Mouse (Mus musculus) hindbrain, embryonic 15.5 days (tissue): ENCODE data around the gene Polr2f. TPM values are rescaled to one million over a fixed set of nuclear protein-coding genes. Genes with fewer than 3 reads are reported as not detected.
A peak's percentile ranks its signal among the peaks of the same experiment; 100 is the strongest.

ENCODE experiments used
- ATAC-seq: fragments of 200-750 bp; cut with Nextera tagmentation; 2 replicates; pipeline ENCODE4 v1.8.0; 2017; ENCODE audit warnings: low read depth, moderate number of reproducible peaks, moderate TSS enrichment; ENCODE audit not compliant: low FRiP score
- H3K27ac ChIP-seq: fragments of 300-500 bp; sonication (generic); replicated peaks from 2 replicates; pipeline ENCODE4 v1.5.1; 2015; ENCODE audit warnings: mild to moderate bottlenecking, inconsistent platforms
- H3K27me3 ChIP-seq: fragments of 300-500 bp; sonication (generic); 2 replicates; pipeline ENCODE4 v1.6.1; 2015; ENCODE audit warnings: control low read depth, inconsistent platforms
- H3K36me3 ChIP-seq: fragments of 300-500 bp; sonication (generic); 2 replicates; pipeline ENCODE4 v1.6.1; 2015; ENCODE audit warnings: control low read depth, inconsistent platforms
- H3K4me1 ChIP-seq: fragments of 300-500 bp; sonication (generic); replicated peaks from 2 replicates; pipeline ENCODE4 v1.6.1; 2015; ENCODE audit warnings: control low read depth, inconsistent platforms
- H3K4me2 ChIP-seq: fragments of 300-500 bp; sonication (generic); 2 replicates; pipeline ENCODE4 v1.6.1; 2015; ENCODE audit warnings: moderate library complexity, mild to moderate bottlenecking, inconsistent platforms
- H3K4me3 ChIP-seq: fragments of 300-500 bp; sonication (generic); 2 replicates; pipeline ENCODE4 v1.5.1; 2015; ENCODE audit warnings: mild to moderate bottlenecking, inconsistent platforms
- H3K9ac ChIP-seq: fragments of 300-500 bp; sonication (generic); 2 replicates; pipeline ENCODE4 v1.6.1; 2015; ENCODE audit warnings: inconsistent platforms
- H3K9me3 ChIP-seq: fragments of 300-500 bp; sonication (generic); 2 replicates; pipeline ENCODE4 v1.6.1; 2016; ENCODE audit warnings: control low read depth, inconsistent platforms
- WGBS: fragments of 180-500 bp; shearing (Covaris S2); methylation state at CpG from one replicate; pipeline ENCODE4 v1.1.7; 2015; 5-methylcytosine and 5-hydroxymethylcytosine counted together
- polyA plus RNA-seq: library from polyadenylated mRNA; unstranded; fragments of >200 nt; fragmentation: Nextera tagmentation; extraction: Ambion mirVana; gene quantifications from 2 replicates; pipeline ENCODE4 v1.2.1, GENCODE M21; 2015

Gene Polr2f
- polyA plus RNA-seq, 1 experiment from 2014 or later, result 258 TPM

DNA sequence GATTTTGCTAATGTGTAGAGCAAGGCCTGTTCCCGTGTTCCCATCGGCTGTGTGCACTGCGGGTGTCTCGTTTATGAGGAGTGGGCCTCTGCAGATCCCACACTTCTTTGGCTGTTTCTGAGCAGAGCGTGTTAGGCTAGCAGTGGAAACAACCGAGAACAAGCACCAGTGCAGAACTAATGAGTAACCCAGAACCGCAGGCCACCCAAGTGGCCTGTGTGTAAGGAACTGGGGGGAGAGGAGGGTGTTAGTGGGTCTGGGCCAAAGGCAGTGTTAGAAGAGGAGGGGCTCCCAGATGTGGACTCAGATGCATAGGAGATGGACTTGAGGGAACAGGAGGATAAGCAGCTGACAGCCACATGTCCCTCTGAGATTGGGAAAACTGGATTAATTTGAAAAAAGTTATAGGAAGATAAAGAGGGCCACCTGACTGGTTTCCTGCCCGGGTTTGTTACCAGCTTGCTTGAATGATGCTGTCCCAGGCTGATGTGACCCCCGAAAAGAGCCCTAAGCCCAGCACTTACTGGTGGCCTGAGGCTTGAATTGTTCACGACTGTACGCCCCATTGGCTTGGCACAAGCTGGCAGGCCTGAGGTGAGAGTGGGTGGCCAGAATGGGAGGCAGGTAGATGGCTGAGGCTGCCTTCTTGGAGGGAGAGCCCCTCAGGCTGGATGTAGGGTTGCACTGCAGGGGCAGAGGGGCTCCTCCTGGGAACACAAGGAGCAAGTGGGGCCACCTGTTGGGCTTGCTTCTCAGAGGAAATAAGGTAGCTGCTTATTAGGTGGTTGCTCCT is 4.8 kb upstream of the Polr2f start:
- Histone ChIP-seq H3K4me1 (peaks cover 7% of the 10 kb centered on the region), H3K4me2 (no peak overlapping the region)

DNA sequence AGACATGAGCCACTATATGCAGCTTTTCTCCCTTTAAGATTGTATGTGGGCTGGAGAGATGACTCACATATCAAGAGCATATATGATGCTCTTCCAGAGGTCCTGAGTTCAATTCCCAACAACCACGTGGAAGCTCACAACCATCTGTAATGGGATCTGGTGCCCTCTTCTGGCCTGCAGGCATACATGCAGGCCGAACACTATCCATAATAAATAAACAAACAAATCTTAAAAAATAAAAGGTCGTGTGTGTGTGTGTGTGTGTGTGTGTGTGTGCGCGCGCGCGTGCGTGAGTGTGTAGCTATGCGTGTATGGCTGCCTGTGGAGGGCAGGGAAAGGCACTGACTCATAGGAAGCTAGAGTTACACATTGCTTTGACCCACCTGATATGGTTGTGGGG is 1.2 kb upstream of the Polr2f start:
- Histone ChIP-seq H3K4me1 (peaks cover 20% of the 10 kb centered on the region), H3K9ac (no peak overlapping the region), H3K4me2 (no peak overlapping the region), H3K9me3 (no peaks in the 10 kb centered on the region), H3K27me3 (no peaks in the 10 kb centered on the region), H3K36me3 (peaks cover 7% of the 10 kb centered on the region), H3K27ac (no peak overlapping the region), H3K4me3 (no peak overlapping the region)
- no peak for ATAC-seq
- 65% methylated on average over 10 of the region's 10 CpGs for WGBS

More for the DNA sequence above, 4.8 kb upstream of the Polr2f start:
- no peaks in the 10 kb centered on the region for H3K9me3 ChIP-seq
- no peak overlapping the region for H3K27ac ChIP-seq
- 72% methylated on average over 11 of the region's 11 CpGs for WGBS
- no peak overlapping the region for H3K4me3 ChIP-seq
- no peaks in the 10 kb centered on the region for H3K27me3 ChIP-seq
- ATAC-seq, result no peak
- H3K9ac ChIP-seq, result no peak overlapping the region
- H3K36me3 ChIP-seq, result peaks cover 32% of the 10 kb centered on the region

DNA sequence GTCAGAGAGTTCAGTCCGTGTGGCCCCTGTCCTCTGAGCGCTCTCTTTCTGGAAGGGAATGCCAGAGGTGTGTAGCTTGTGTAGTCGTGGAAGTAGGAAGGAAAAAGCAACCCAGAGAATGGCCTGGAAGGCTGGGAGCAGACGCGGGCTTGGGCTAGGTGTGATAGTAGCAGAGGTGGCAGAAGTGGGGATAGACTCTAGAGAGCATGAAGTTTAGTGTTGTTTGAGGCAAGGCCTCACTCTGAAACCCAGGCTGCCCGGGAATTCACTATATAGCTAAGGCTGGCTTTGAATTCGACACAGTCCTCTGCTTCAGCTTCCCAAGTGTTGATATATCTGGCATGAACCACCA is 733 bp downstream of the Polr2f start:
- Histone ChIP-seq H3K9me3 (no peaks in the 10 kb centered on the region), H3K4me1 (peaks cover 20% of the 10 kb centered on the region), H3K27ac (peak overlapping the region; percentile 47; the same call in 1 of the 2 replicates), H3K4me3 (peak overlapping the region; percentile 94), H3K9ac (peak overlapping the region; percentile 90), H3K4me2 (peak overlapping the region; percentile 96), H3K27me3 (no peaks in the 10 kb centered on the region), H3K36me3 (peaks cover 22% of the 10 kb centered on the region)
- 2% methylated on average over 7 of the region's 7 CpGs for WGBS
- ATAC-seq, result no peak

DNA sequence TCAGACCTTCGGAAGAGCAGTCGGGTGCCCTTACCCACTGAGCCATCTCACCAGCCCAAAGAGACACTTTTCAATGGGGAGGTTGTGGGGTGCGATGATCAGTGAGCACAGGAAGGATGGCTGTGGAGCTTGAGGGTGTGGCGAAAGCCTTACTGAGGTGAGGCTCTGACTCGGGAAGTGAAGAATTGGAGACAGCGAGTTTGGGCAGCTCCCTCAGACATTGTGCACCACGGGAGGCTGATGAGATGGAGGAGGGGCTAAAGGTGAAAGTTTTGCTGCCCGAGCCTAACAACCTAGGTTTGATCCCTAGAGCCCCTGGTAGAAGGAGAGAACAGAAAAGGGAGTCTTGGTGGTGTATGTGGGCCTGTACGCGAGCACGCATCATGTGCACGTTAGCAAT is 2.5 kb downstream of the Polr2f start:
- H3K9me3 ChIP-seq, result no peaks in the 10 kb centered on the region
- peaks cover 37% of the 10 kb centered on the region for H3K36me3 ChIP-seq
- 86% methylated on average over 12 of the region's 12 CpGs for WGBS
- no peak overlapping the region for H3K4me2 ChIP-seq
- no peak overlapping the region for H3K27ac ChIP-seq
- no peak overlapping the region for H3K9ac ChIP-seq
- peaks cover 20% of the 10 kb centered on the region for H3K4me1 ChIP-seq
- no peak for ATAC-seq
- no peaks in the 10 kb centered on the region for H3K27me3 ChIP-seq
- H3K4me3 ChIP-seq, result no peak overlapping the region

DNA sequence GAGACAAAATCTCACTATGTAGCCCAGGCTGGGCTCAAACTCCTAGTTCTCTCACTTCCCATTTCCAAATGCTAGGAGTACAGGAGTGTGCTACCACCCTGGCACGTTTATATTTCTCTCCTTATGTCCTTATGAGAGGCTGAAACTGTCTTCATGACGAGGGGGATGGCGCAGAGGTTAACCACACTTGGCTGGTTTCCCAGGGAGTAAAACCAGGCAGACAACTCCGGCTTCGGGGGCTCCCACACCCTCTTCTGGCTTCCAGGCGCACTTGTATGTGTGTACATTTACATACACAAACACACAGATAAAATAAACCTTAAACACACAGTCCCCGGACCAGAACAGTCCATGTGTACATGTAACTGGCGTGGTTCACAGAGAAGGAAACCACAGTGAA is 3.2 kb downstream of the Polr2f start:
- no peak for ATAC-seq
- H3K4me2 ChIP-seq, result no peak overlapping the region
- H3K27me3 ChIP-seq, result no peaks in the 10 kb centered on the region
- no peak overlapping the region for H3K4me3 ChIP-seq
- peaks cover 20% of the 10 kb centered on the region for H3K4me1 ChIP-seq
- H3K9ac ChIP-seq, result no peak overlapping the region
- H3K9me3 ChIP-seq, result no peaks in the 10 kb centered on the region
- WGBS, result 86% methylated on average over 8 of the region's 8 CpGs
- peaks cover 40% of the 10 kb centered on the region for H3K36me3 ChIP-seq
- H3K27ac ChIP-seq, result no peak overlapping the region

DNA sequence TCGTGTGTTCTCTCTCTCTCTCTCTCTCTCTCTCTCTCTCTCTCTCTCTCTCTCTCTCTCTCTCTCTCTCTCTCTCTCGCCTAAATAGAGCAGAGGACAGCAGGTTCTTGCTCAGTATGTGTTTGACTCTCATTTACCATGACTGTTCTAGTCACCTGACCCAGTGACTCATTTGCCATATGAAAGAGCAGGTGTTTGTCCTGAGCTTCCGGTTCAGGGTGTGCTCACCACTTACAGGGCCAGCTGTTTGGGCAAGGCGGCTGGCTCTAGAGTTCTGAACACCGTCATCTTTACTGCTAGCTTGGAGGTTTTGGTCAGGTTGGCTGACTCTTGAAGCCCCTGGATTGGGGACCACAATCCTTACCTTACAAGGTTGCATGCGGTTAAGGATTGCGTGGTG is 4.7 kb downstream of the Polr2f start:
- Histone ChIP-seq H3K9me3 (no peaks in the 10 kb centered on the region), H3K9ac (no peak overlapping the region), H3K36me3 (peaks cover 49% of the 10 kb centered on the region), H3K4me2 (no peak overlapping the region), H3K4me1 (peaks cover 15% of the 10 kb centered on the region), H3K4me3 (no peak overlapping the region), H3K27me3 (no peaks in the 10 kb centered on the region), H3K27ac (no peak overlapping the region)
- 91% methylated on average over 7 of the region's 7 CpGs for WGBS
- no peak for ATAC-seq

DNA sequence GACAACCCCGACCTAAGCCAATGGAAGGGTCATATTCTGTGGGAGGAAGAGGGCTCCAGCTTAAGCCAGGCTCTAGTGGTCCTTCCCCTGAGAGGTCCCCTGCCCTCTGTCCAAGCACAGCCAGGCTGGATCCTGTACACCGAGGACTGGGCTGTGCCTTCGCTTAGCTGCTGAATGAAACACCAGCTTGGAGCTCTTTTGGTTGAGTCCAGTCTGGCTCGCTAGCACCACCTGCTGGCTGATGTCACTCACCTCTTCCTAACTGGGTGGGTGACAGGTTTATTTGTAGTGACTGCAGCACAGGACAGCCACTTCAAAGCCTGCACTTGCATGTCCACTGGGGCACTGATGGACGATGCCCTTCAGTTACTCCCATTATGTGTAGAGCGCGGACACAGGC is 7.7 kb downstream of the Polr2f start:
- H3K9ac ChIP-seq, result no peak overlapping the region
- H3K4me2 ChIP-seq, result no peak overlapping the region
- no peak overlapping the region for H3K4me3 ChIP-seq
- no peaks in the 10 kb centered on the region for H3K9me3 ChIP-seq
- ATAC-seq, result peak; percentile 27; the same call in 1 of the 2 replicates
- H3K36me3 ChIP-seq, result peaks cover 64% of the 10 kb centered on the region
- H3K27ac ChIP-seq, result no peak overlapping the region
- H3K4me1 ChIP-seq, result peaks cover 10% of the 10 kb centered on the region
- WGBS, result 53% methylated on average over 7 of the region's 7 CpGs
- no peaks in the 10 kb centered on the region for H3K27me3 ChIP-seq

DNA sequence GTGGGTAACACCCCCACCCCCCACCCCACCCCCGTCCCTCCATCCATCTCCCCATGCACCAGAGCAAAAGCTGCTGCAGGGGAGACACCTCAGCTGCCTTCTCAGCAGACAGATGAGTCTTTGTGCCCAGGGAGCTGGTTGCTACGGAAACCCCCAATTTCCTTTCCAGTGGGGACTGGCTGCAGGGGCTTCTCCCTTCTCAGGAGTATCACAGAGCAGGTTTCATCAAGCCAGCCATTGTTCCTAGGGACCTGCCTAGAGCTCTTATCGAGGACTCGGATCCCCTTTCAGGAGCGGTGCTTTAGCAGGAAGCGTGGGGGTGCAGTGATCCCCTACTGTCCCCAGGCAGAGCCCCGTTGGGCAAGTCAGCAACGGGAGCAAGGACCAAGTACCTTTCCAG is 11.1 kb downstream of the Polr2f start:
- H3K36me3 ChIP-seq, result peaks cover 38% of the 10 kb centered on the region
- H3K9me3 ChIP-seq, result no peaks in the 10 kb centered on the region
- H3K27me3 ChIP-seq, result no peaks in the 10 kb centered on the region
- peaks cover 10% of the 10 kb centered on the region for H3K4me1 ChIP-seq
- H3K4me3 ChIP-seq, result no peak overlapping the region
- peak; percentile 16; the same call in 1 of the 2 replicates for ATAC-seq
- H3K9ac ChIP-seq, result no peak overlapping the region
- H3K27ac ChIP-seq, result peak overlapping the region; percentile 66
- H3K4me2 ChIP-seq, result no peak overlapping the region
- 27% methylated on average over 8 of the region's 8 CpGs for WGBS

DNA sequence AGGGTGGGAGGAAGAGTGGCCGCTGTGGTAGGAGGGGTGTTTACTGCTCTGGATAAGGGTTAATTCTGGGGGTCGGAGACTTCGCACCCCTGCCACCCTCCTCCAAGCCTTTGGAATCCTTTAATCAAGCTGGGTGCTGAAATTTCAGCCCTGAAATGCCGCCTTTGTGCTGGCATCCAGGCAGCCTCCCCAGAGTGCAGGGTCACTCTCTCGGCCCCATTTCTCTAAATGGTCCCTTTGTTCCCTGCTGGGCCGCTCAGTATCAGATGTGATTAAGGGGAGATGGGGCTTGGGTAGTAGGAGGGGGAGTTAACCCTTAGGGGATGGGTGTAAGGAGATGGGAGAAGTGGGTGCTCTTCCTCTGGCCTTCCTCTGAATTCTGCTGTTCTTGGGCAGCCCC is 11.9 kb downstream of the Polr2f start:
- H3K36me3 ChIP-seq, result peaks cover 30% of the 10 kb centered on the region; the same call in 1 of the 2 replicates
- no peak for ATAC-seq
- H3K4me2 ChIP-seq, result no peak overlapping the region
- peak overlapping the region; percentile 66 for H3K27ac ChIP-seq
- no peak overlapping the region for H3K9ac ChIP-seq
- no peak overlapping the region for H3K4me3 ChIP-seq
- peaks cover 10% of the 10 kb centered on the region for H3K4me1 ChIP-seq
- no peaks in the 10 kb centered on the region for H3K27me3 ChIP-seq
- no peaks in the 10 kb centered on the region for H3K9me3 ChIP-seq
- 51% methylated on average over 6 of the region's 6 CpGs for WGBS

DNA sequence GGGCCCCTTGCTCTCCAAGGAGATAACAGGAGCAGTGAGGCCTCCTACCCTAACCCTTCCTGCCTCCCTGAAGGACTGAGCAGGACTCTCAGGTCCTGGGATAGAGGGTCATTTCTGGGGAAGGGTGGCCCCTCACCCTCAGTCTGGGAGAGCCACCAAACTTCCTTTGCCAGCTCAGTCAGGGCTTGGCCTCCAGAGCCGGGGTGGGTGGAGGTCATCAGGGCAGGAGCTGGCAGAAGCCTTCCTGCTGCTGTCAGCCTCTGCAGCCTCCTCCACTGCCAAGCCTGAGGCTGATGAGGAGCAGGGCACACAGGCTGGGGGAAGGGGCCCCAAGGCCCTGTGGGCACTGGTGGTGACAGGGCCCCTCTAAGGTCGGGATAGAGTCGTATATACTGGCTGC is 14.8 kb downstream of the Polr2f start:
- Histone ChIP-seq H3K4me1 (peaks cover 10% of the 10 kb centered on the region), H3K27ac (no peak overlapping the region), H3K27me3 (no peaks in the 10 kb centered on the region), H3K9ac (no peak overlapping the region), H3K4me2 (no peak overlapping the region), H3K9me3 (no peaks in the 10 kb centered on the region), H3K36me3 (peaks cover 15% of the 10 kb centered on the region; the same call in 1 of the 2 replicates), H3K4me3 (no peak overlapping the region)
- WGBS, result 30% methylated on average over 3 of the region's 3 CpGs
- ATAC-seq, result no peak

DNA sequence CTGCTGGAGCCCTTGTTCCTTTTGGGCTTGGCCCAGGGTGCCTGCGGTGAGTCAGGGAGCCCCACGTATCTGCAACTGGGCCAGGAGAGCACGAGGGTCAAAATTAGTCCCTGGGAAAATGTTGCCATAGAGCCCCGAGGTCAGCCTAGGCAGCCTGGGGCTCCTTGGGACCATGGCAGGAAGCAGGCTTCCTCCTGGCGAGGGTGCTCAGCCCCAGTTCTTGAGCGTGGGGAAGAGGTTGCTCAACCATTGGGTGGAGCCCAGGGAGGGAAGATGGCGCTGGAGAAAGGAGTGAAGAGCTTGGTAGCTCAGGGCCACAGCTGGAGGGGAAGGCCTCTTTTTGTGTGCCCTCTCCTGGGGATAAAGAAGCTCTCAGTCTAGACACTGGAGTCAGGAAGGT is 21.5 kb downstream of the Polr2f start:
- 76% methylated on average over 7 of the region's 7 CpGs for WGBS
- peak overlapping the region; percentile 6; the same call in 1 of the 2 replicates for H3K4me2 ChIP-seq

DNA sequence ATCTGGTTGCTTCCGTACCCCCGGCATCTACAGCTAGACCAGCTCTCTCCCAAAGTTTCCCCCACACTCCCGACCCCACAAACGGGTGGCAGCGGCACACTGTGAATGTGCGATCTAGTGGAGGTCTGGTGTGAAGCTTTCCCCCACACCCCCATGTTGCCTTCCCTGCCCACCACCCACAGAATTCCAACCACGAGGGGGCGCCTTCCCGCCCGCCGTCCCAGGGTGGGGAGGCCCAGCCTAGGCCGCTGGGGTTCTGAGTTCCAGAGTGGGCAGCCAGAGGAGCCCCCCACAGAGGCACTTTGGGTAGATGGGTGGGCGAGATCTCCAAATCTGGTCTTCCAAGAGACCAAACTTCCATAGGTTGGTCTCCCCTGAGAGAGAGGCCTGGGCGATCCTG is 22.0 kb downstream of the Polr2f start:
- H3K4me3 ChIP-seq, result peak overlapping the region; percentile 22
- H3K9me3 ChIP-seq, result no peaks in the 10 kb centered on the region
- H3K27ac ChIP-seq, result no peak overlapping the region
- no peak for ATAC-seq
- H3K9ac ChIP-seq, result no peak overlapping the region
- peaks cover 43% of the 10 kb centered on the region for H3K27me3 ChIP-seq
- 46% methylated on average over 14 of the region's 14 CpGs for WGBS
- H3K4me1 ChIP-seq, result peaks cover 11% of the 10 kb centered on the region; the same call in 1 of the 2 replicates
- no peaks in the 10 kb centered on the region for H3K36me3 ChIP-seq
- no peak overlapping the region; the same call in 1 of the 2 replicates for H3K4me2 ChIP-seq

More for the DNA sequence above, 21.5 kb downstream of the Polr2f start:
- Histone ChIP-seq H3K9me3 (no peaks in the 10 kb centered on the region), H3K4me3 (peak overlapping the region; percentile 22), H3K36me3 (no peaks in the 10 kb centered on the region), H3K9ac (no peak overlapping the region), H3K27ac (no peak overlapping the region), H3K27me3 (peaks cover 43% of the 10 kb centered on the region), H3K4me1 (peaks cover 11% of the 10 kb centered on the region; the same call in 1 of the 2 replicates)
- no peak for ATAC-seq
